Mouse (Mus musculus) hindbrain, postnatal 0 days (tissue): ENCODE measurements around the gene Cd300lf. TPM values are rescaled to one million over a fixed set of nuclear protein-coding genes. Genes with fewer than 3 reads are reported as not detected.

Experiments used
- ATAC-seq: fragments of 200-750 bp; cut with Nextera tagmentation; 2 replicates; pipeline ENCODE4 v1.8.0; 2017; ENCODE audit warnings: mild to moderate bottlenecking, moderate TSS enrichment, moderate library complexity
- DNase-seq: peaks from one replicate; pipeline ENCODE4 v3.0.0-alpha.2; 2015; ENCODE audit warnings: low spot score
- H3K27ac ChIP-seq: fragments of 300-500 bp; sonication (generic); 2 replicates; pipeline ENCODE4 v1.5.1; 2014; ENCODE audit warnings: mild to moderate bottlenecking
- H3K27me3 ChIP-seq: fragments of 300-500 bp; sonication (generic); 2 replicates; pipeline ENCODE4 v1.6.1; 2014; ENCODE audit warnings: low read length, mixed read lengths; ENCODE audit not compliant: insufficient read depth
- H3K36me3 ChIP-seq: fragments of 300-500 bp; sonication (generic); 2 replicates; pipeline ENCODE4 v1.6.1; 2014; ENCODE audit warnings: low read length, mixed read lengths; ENCODE audit not compliant: insufficient read depth
- H3K4me1 ChIP-seq: fragments of 300-500 bp; sonication (generic); 2 replicates; pipeline ENCODE4 v1.6.1; 2014; ENCODE audit warnings: antibody characterized with exemption, low read length, mixed read lengths; ENCODE audit not compliant: insufficient read depth
- H3K4me2 ChIP-seq: fragments of 300-500 bp; sonication (generic); 2 replicates; pipeline ENCODE4 v1.6.1; 2014; ENCODE audit warnings: low read depth, mild to moderate bottlenecking, low read length, moderate library complexity, mixed read lengths
- H3K4me3 ChIP-seq: fragments of 300-500 bp; sonication (generic); 2 replicates; pipeline ENCODE4 v1.5.1; 2014; ENCODE audit warnings: low read length
- H3K9ac ChIP-seq: fragments of 300-500 bp; sonication (generic); replicated peaks from 2 replicates; pipeline ENCODE4 v1.6.1; 2014; ENCODE audit warnings: mild to moderate bottlenecking, low read length, moderate library complexity, mixed read lengths
- H3K9me3 ChIP-seq: fragments of 300-500 bp; sonication (generic); 2 replicates; pipeline ENCODE4 v1.6.1; 2016; ENCODE audit warnings: low read length, mixed read lengths
- CTCF ChIP-seq: IDR thresholded peaks from 2 replicates; pipeline ENCODE4 v1.5.1; 2016; ENCODE audit warnings: antibody characterized with exemption, control low read depth, low read depth
- WGBS: fragments of 180-500 bp; shearing (Covaris S2); extraction: QIAGEN DNeasy Blood & Tissue Kit; methylation state at CpG from one replicate; pipeline ENCODE4 v1.1.7; 2014; 5-methylcytosine and 5-hydroxymethylcytosine counted together
- polyA plus RNA-seq: library from polyadenylated mRNA; unstranded; fragments of >200 nt; fragmentation: Nextera tagmentation; extraction: Ambion mirVana; gene quantifications from 2 replicates; pipeline ENCODE4 v1.2.1, GENCODE M21; 2015
- total RNA-seq: library from RNA; depleted of rRNA; stranded (reverse); fragments of >200 nt; gene quantifications from 2 replicates; pipeline ENCODE4 v1.2.3, GENCODE M21; 2014

Gene Cd300lf
- total and polyA plus RNA-seq, 2 experiments from 2014 or later, result 0.23 TPM; not detected in 1

GRCm38 (mm10) chr11:115166776-115167175 lies 33.0 kb upstream of the Cd300lf start:
- TF ChIP-seq CTCF, result no peak
- DNase-seq, result no peak
- Histone ChIP-seq H3K9ac (no peak overlapping the region), H3K9me3 (no peaks in the 10 kb centered on the region), H3K4me1 (peaks cover 9% of the 10 kb centered on the region; the same call in 1 of the 2 replicates), H3K27me3 (no peaks in the 10 kb centered on the region), H3K4me2 (peak overlapping the region; percentile 64; the same call in 1 of the 2 replicates), H3K36me3 (no peaks in the 10 kb centered on the region), H3K27ac (no peak overlapping the region), H3K4me3 (no peak overlapping the region)
- 90% methylated on average over 3 of the region's 3 CpGs for WGBS
- ATAC-seq, result no peak

DNA sequence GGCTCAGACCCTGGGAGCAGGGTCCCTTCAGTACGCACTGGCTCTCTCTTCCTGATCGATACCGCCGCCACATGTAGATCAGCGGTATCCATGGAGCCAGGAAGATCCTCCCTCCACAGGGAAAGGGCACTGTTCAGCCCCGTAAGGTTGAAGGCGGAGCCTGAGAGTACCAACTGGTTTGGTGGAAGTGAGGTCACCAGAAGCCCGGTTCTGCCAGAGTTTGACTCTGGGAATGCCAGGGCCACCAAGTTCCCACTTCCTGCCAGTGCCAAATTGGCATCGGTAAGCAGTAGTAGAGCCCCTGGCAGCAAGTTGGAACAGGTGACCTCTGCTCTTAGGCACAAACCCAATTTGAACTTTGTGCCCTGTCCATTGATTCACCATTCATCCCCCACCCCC lies 31.2 kb upstream of the Cd300lf start:
- no peaks in the 10 kb centered on the region for H3K9me3 ChIP-seq
- WGBS, result 2% methylated on average over 9 of the region's 9 CpGs
- ATAC-seq (peak; percentile 28; the same call in 1 of the 2 replicates), DNase-seq (peak; percentile 57)
- no peaks in the 10 kb centered on the region for H3K27me3 ChIP-seq
- no peak for TF ChIP-seq CTCF
- H3K4me3 ChIP-seq, result peak overlapping the region; percentile 51
- H3K4me1 ChIP-seq, result peaks cover 8% of the 10 kb centered on the region; the same call in 1 of the 2 replicates
- H3K27ac ChIP-seq, result peak overlapping the region; percentile 65; the same call in 1 of the 2 replicates
- peak overlapping the region; percentile 51 for H3K9ac ChIP-seq
- H3K4me2 ChIP-seq, result peak overlapping the region; percentile 64
- H3K36me3 ChIP-seq, result no peaks in the 10 kb centered on the region

GRCm38 (mm10) chr11:115164341-115164975 lies 30.7 kb upstream of the Cd300lf start:
- ATAC-seq (no peak), DNase-seq (no peak)
- no peak for TF ChIP-seq CTCF
- Histone ChIP-seq H3K4me1 (peaks cover 8% of the 10 kb centered on the region; the same call in 1 of the 2 replicates), H3K27me3 (no peaks in the 10 kb centered on the region), H3K4me2 (peak overlapping the region; percentile 64), H3K9ac (peak overlapping the region; percentile 51), H3K36me3 (no peaks in the 10 kb centered on the region), H3K4me3 (peak overlapping the region; percentile 51), H3K9me3 (no peaks in the 10 kb centered on the region), H3K27ac (peak overlapping the region; percentile 65; the same call in 1 of the 2 replicates)
- under 1% methylated on average over 14 of the region's 14 CpGs for WGBS

DNA sequence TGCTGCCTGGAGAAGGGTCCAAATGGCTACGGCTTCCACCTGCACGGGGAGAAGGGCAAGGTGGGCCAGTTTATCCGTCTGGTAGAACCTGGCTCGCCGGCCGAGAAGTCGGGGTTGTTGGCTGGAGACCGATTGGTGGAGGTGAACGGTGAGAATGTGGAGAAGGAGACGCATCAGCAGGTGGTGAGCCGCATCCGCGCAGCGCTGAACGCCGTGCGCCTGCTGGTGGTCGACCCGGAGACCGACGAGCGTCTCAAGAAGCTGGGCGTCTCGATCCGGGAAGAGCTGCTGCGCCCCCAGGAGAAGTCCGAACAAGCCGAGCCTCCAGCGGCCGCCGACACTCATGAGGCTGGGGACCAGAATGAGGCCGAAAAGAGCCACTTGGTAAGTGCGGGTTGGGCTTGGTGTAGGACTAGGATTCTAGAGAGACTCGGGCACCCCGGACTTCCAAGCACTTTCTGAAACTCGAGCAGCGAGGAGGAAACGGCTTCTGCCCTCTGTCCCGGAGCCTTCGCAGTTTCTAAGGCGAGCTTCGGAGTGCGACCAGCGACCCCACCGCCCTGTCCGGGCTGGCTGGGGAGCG lies 29.9 kb upstream of the Cd300lf start:
- peak; percentile 63 for TF ChIP-seq CTCF
- Histone ChIP-seq H3K9me3 (no peaks in the 10 kb centered on the region), H3K4me1 (peaks cover 8% of the 10 kb centered on the region; the same call in 1 of the 2 replicates), H3K4me2 (peak overlapping the region; percentile 64), H3K27me3 (no peaks in the 10 kb centered on the region), H3K27ac (peak overlapping the region; percentile 65), H3K4me3 (peak overlapping the region; percentile 51), H3K36me3 (no peaks in the 10 kb centered on the region), H3K9ac (peak overlapping the region; percentile 51)
- DNase-seq (peak; percentile 51), ATAC-seq (0 out of 2 replicates have a peak, but pooled peaks have one; percentile 5)
- under 1% methylated on average over 47 of the region's 47 CpGs for WGBS

GRCm38 (mm10) chr11:115162832-115163480 lies 29.2 kb upstream of the Cd300lf start, which contains the start of gene Slc9a3r1:
Slc9a3r1 (plus strand) TSS chr11:115163341.
- peaks cover 8% of the 10 kb centered on the region; the same call in 1 of the 2 replicates for H3K4me1 ChIP-seq

GRCm38 (mm10) chr11:115162205-115162601 lies 28.4 kb upstream of the Cd300lf start:
- no peaks in the 10 kb centered on the region for H3K36me3 ChIP-seq
- 29% methylated on average over 9 of the region's 9 CpGs for whole genome bisulfite sequencing
- H3K9ac ChIP-seq, result no peak overlapping the region
- H3K9me3 ChIP-seq, result no peaks in the 10 kb centered on the region
- H3K4me2 ChIP-seq, result peak overlapping the region; percentile 64; the same call in 1 of the 2 replicates
- H3K4me3 ChIP-seq, result no peak overlapping the region
- no peak for TF ChIP-seq CTCF
- no peak for ATAC-seq
- DNase-seq, result no peak
- H3K27ac ChIP-seq, result peak overlapping the region; percentile 70; the same call in 1 of the 2 replicates
- H3K4me1 ChIP-seq, result peaks cover 8% of the 10 kb centered on the region; the same call in 1 of the 2 replicates
- no peaks in the 10 kb centered on the region for H3K27me3 ChIP-seq

More at GRCm38 (mm10) chr11:115162832-115163480, 29.2 kb upstream of the Cd300lf start, which contains the start of gene Slc9a3r1:
- Histone ChIP-seq H3K9me3 (no peaks in the 10 kb centered on the region), H3K4me3 (peak within 1 kb of the TSS; percentile 51), H3K27me3 (no peaks in the 10 kb centered on the region), H3K27ac (peak within 1 kb of the TSS; percentile 70), H3K9ac (peak within 1 kb of the TSS; percentile 51), H3K36me3 (no peaks in the 10 kb centered on the region), H3K4me2 (peak within 1 kb of the TSS; percentile 64)
- ATAC-seq (peak; percentile 97), DNase-seq (peak; percentile 96)
- TF ChIP-seq CTCF, result no peak
- WGBS, result under 1% methylated on average over 46 of the region's 47 CpGs
